Mouse (Mus musculus) liver, embryonic 15.5 days (tissue): Measurements from ENCODE around the gene Cfap43. TPM values are rescaled to one million over a fixed set of nuclear protein-coding genes. Genes with fewer than 3 reads are reported as not detected.
A peak's percentile ranks its signal among the peaks of the same experiment; 100 is the strongest.

Experiments used
- ATAC-seq: fragments of 200-750 bp; cut with Nextera tagmentation; 2 replicates; pipeline ENCODE4 v1.8.0; 2017; ENCODE audit warnings: moderate number of reproducible peaks, mild to moderate bottlenecking, moderate library complexity; ENCODE audit not compliant: insufficient read depth
- H3K27ac ChIP-seq: fragments of 300-500 bp; sonication (generic); replicated peaks from 2 replicates; pipeline ENCODE4 v1.5.1; 2015; ENCODE audit warnings: mild to moderate bottlenecking, inconsistent platforms
- H3K27me3 ChIP-seq: fragments of 300-500 bp; sonication (generic); 2 replicates; pipeline ENCODE4 v1.6.1; 2015; ENCODE audit warnings: mild to moderate bottlenecking, inconsistent platforms
- H3K36me3 ChIP-seq: fragments of 300-500 bp; sonication (generic); replicated peaks from 2 replicates; pipeline ENCODE4 v1.6.1; 2015; ENCODE audit warnings: moderate library complexity, mild to moderate bottlenecking, inconsistent platforms
- H3K4me1 ChIP-seq: fragments of 300-500 bp; sonication (generic); replicated peaks from 2 replicates; pipeline ENCODE4 v1.6.1; 2015; ENCODE audit warnings: inconsistent platforms
- H3K4me2 ChIP-seq: fragments of 300-500 bp; sonication (generic); 2 replicates; pipeline ENCODE4 v1.6.1; 2015; ENCODE audit warnings: moderate library complexity, mild to moderate bottlenecking, inconsistent platforms
- H3K4me3 ChIP-seq: fragments of 300-500 bp; sonication (generic); replicated peaks from 2 replicates; pipeline ENCODE4 v1.5.1; 2015; ENCODE audit warnings: mild to moderate bottlenecking, inconsistent platforms
- H3K9ac ChIP-seq: fragments of 300-500 bp; sonication (generic); 2 replicates; pipeline ENCODE4 v1.6.1; 2015; ENCODE audit warnings: moderate library complexity, mild to moderate bottlenecking, inconsistent platforms
- H3K9me3 ChIP-seq: fragments of 300-500 bp; sonication (generic); replicated peaks from 2 replicates; pipeline ENCODE4 v1.6.1; 2016; ENCODE audit warnings: inconsistent platforms
- WGBS: fragments of 180-500 bp; shearing (Covaris S2); methylation state at CpG from one replicate; pipeline ENCODE4 v1.1.7; 2015; ENCODE audit warnings: mixed read lengths; ENCODE audit not compliant: insufficient replicate concordance; 5-methylcytosine and 5-hydroxymethylcytosine counted together
- polyA plus RNA-seq: library from polyadenylated mRNA; unstranded; fragments of >200 nt; fragmentation: Nextera tagmentation; extraction: Ambion mirVana; gene quantifications from 2 replicates; pipeline ENCODE4 v1.2.1, GENCODE M21; 2015

Gene Cfap43
- polyA plus RNA-seq, 1 experiment from 2014 or later: 0.02 TPM

- ATAC-seq: no peak
- Histone ChIP-seq H3K27me3 (no peaks in the 10 kb centered on the region), H3K4me1 (peaks cover 48% of the 10 kb centered on the region), H3K9me3 (no peaks in the 10 kb centered on the region), H3K27ac (no peak overlapping the region), H3K4me2 (no peak overlapping the region), H3K36me3 (0 out of 2 replicates have a peak, but pooled peaks cover 7% of the 10 kb centered on the region), H3K9ac (no peak overlapping the region), H3K4me3 (no peak overlapping the region)
- WGBS: 73% methylated on average over 4 of the region's 4 CpGs
Observed at GRCm38 (mm10) chr19:47914191-47914590, 4.9 kb downstream of the Cfap43 start.

GRCm38 (mm10) chr19:47913344-47913743 is 5.7 kb downstream of the Cfap43 start:
- H3K4me3 ChIP-seq: no peak overlapping the region
- H3K9ac ChIP-seq: no peak overlapping the region
- H3K4me1 ChIP-seq: peaks cover 49% of the 10 kb centered on the region
- H3K4me2 ChIP-seq: no peak overlapping the region
- ATAC-seq: no peak
- H3K36me3 ChIP-seq: 0 out of 2 replicates have a peak, but pooled peaks cover 7% of the 10 kb centered on the region
- H3K27me3 ChIP-seq: no peaks in the 10 kb centered on the region
- H3K9me3 ChIP-seq: no peaks in the 10 kb centered on the region
- no peak overlapping the region for H3K27ac ChIP-seq
- WGBS: 77% methylated on average over 7 of the region's 7 CpGs

- no peak for ATAC-seq
- no peaks in the 10 kb centered on the region for H3K27me3 ChIP-seq
- H3K4me2 ChIP-seq: no peak overlapping the region
- no peak overlapping the region for H3K4me3 ChIP-seq
- no peaks in the 10 kb centered on the region for H3K9me3 ChIP-seq
- H3K4me1 ChIP-seq: peaks cover 53% of the 10 kb centered on the region
- 71% methylated on average over 4 of the region's 4 CpGs for WGBS
- no peak overlapping the region for H3K9ac ChIP-seq
- H3K36me3 ChIP-seq: 0 out of 2 replicates have a peak, but pooled peaks cover 7% of the 10 kb centered on the region
- H3K27ac ChIP-seq: 0 out of 2 replicates have a peak overlapping the region, but pooled peaks have one; percentile 41
Observed at GRCm38 (mm10) chr19:47910751-47911150, 8.3 kb downstream of the Cfap43 start.

DNA sequence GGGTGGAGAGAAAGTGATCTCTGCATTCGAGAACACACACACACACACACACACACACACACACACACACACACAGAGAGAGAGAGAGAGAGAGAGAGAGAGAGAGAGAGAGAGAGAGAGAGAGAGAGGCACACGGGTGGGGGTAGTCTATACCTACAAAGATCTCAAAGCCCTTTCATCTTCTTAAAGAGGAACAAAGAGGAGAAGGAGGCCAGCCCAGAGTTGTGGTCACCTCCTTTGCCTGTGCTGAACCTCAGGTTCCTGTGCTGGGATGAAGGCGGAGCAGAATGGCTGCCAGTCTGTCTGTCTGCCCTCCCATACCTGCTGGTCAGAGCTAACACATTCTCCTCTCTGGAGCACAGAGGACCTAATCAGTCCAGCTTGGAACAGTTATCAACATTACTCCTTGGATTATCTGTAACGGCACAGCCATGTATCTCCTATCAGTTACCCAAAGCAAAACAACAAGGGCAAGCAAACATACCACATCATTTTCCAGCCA is 8.9 kb downstream of the Cfap43 start:
- Histone ChIP-seq H3K9me3 (no peaks in the 10 kb centered on the region), H3K27me3 (no peaks in the 10 kb centered on the region), H3K4me1 (peaks cover 59% of the 10 kb centered on the region), H3K4me3 (no peak overlapping the region), H3K9ac (no peak overlapping the region), H3K36me3 (0 out of 2 replicates have a peak, but pooled peaks cover 7% of the 10 kb centered on the region), H3K4me2 (peak overlapping the region; percentile 48), H3K27ac (peak overlapping the region; percentile 41; the same call in 1 of the 2 replicates)
- peak; percentile 50 for ATAC-seq
- 20% methylated on average over 3 of the region's 4 CpGs for WGBS

GRCm38 (mm10) chr19:47909387-47910116 is 9.5 kb downstream of the Cfap43 start:
- 0 out of 2 replicates have a peak, but pooled peaks cover 7% of the 10 kb centered on the region for H3K36me3 ChIP-seq
- H3K9ac ChIP-seq: no peak overlapping the region; the same call in 1 of the 2 replicates
- peaks cover 64% of the 10 kb centered on the region for H3K4me1 ChIP-seq

DNA sequence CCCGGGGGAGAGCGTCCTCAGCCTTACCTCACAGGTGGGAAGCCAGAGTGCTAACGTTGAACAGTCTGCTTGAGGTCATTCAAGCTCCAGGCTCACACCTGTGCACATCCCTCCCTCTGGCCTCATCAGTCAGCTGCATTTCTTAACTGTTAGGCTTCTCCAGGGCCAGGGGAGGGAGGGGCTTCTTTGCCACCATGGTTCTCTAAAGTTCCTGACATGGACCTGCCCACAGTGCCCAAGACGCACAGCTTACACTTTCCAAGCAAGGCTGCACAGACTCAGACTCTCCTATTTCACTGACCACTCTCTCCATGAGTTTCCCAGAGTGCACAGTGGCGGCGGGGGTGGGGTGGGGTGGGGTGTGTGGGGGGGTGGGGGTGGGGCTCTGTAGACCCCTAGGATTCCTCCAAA is 10.1 kb downstream of the Cfap43 start:
- no peaks in the 10 kb centered on the region for H3K9me3 ChIP-seq
- H3K36me3 ChIP-seq: 0 out of 2 replicates have a peak, but pooled peaks cover 7% of the 10 kb centered on the region
- ATAC-seq: no peak
- peaks cover 64% of the 10 kb centered on the region for H3K4me1 ChIP-seq
- H3K4me3 ChIP-seq: no peak overlapping the region
- no peak overlapping the region for H3K9ac ChIP-seq
- WGBS: 36% methylated on average over 6 of the region's 6 CpGs
- no peaks in the 10 kb centered on the region for H3K27me3 ChIP-seq
- H3K4me2 ChIP-seq: peak overlapping the region; percentile 48
- H3K27ac ChIP-seq: no peak overlapping the region

More at GRCm38 (mm10) chr19:47909387-47910116, 9.5 kb downstream of the Cfap43 start:
- H3K4me2 ChIP-seq: peak overlapping the region; percentile 48
- peak overlapping the region; percentile 41; the same call in 1 of the 2 replicates for H3K27ac ChIP-seq
- H3K9me3 ChIP-seq: no peaks in the 10 kb centered on the region
- H3K4me3 ChIP-seq: no peak overlapping the region; the same call in 1 of the 2 replicates
- 21% methylated on average over 10 of the region's 10 CpGs for WGBS
- no peak for ATAC-seq
- H3K27me3 ChIP-seq: no peaks in the 10 kb centered on the region

GRCm38 (mm10) chr19:47907596-47907995 is 11.5 kb downstream of the Cfap43 start:
- no peak overlapping the region for H3K4me3 ChIP-seq
- no peak overlapping the region for H3K27ac ChIP-seq
- H3K4me2 ChIP-seq: no peak overlapping the region
- no peak for ATAC-seq
- H3K27me3 ChIP-seq: no peaks in the 10 kb centered on the region
- 79% methylated on average over 9 of the region's 9 CpGs for WGBS
- peaks cover 71% of the 10 kb centered on the region for H3K4me1 ChIP-seq
- H3K9me3 ChIP-seq: no peaks in the 10 kb centered on the region
- H3K36me3 ChIP-seq: 0 out of 2 replicates have a peak, but pooled peaks cover 4% of the 10 kb centered on the region
- no peak overlapping the region for H3K9ac ChIP-seq

DNA sequence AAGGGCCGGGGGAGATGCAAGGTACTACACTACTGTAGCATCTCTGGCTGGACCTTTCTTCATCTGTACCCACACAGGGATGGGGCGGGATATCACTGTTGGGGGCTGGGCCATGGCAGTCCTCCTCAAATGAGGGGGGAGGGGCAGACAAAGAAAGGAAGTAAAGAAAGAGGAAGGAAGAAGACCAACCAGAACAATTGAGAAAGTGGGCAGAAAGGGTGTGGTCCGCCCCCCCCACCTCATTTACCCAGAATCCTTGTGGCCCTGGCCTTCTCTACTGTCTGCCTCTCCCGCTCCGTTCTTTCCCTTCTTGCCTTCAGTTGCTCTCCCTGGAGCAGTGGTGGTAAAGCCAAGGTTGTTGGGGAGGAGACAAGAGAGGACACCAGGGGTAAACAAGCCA is 13.5 kb downstream of the Cfap43 start:
- no peaks in the 10 kb centered on the region for H3K9me3 ChIP-seq
- no peak overlapping the region for H3K4me2 ChIP-seq
- H3K36me3 ChIP-seq: no peaks in the 10 kb centered on the region
- no peaks in the 10 kb centered on the region for H3K27me3 ChIP-seq
- H3K27ac ChIP-seq: no peak overlapping the region
- peaks cover 72% of the 10 kb centered on the region for H3K4me1 ChIP-seq
- WGBS: 71% methylated on average over 5 of the region's 5 CpGs
- H3K9ac ChIP-seq: no peak overlapping the region
- ATAC-seq: no peak
- H3K4me3 ChIP-seq: no peak overlapping the region

- Histone ChIP-seq H3K9me3 (no peaks in the 10 kb centered on the region), H3K27me3 (no peaks in the 10 kb centered on the region), H3K36me3 (no peaks in the 10 kb centered on the region), H3K4me2 (no peak overlapping the region), H3K4me1 (peaks cover 72% of the 10 kb centered on the region), H3K4me3 (no peak overlapping the region), H3K27ac (no peak overlapping the region), H3K9ac (no peak overlapping the region)
- 56% methylated on average over 4 of the region's 4 CpGs for WGBS
- no peak for ATAC-seq
Observed at GRCm38 (mm10) chr19:47905081-47905480, 14.0 kb downstream of the Cfap43 start.

GRCm38 (mm10) chr19:47903679-47904078 is 15.4 kb downstream of the Cfap43 start:
- 66% methylated on average over 4 of the region's 4 CpGs for WGBS
- peaks cover 72% of the 10 kb centered on the region for H3K4me1 ChIP-seq
- no peak overlapping the region for H3K9ac ChIP-seq
- H3K27me3 ChIP-seq: no peaks in the 10 kb centered on the region
- H3K27ac ChIP-seq: no peak overlapping the region
- H3K4me3 ChIP-seq: no peak overlapping the region
- no peaks in the 10 kb centered on the region for H3K36me3 ChIP-seq
- H3K4me2 ChIP-seq: no peak overlapping the region
- no peak for ATAC-seq
- H3K9me3 ChIP-seq: no peaks in the 10 kb centered on the region

DNA sequence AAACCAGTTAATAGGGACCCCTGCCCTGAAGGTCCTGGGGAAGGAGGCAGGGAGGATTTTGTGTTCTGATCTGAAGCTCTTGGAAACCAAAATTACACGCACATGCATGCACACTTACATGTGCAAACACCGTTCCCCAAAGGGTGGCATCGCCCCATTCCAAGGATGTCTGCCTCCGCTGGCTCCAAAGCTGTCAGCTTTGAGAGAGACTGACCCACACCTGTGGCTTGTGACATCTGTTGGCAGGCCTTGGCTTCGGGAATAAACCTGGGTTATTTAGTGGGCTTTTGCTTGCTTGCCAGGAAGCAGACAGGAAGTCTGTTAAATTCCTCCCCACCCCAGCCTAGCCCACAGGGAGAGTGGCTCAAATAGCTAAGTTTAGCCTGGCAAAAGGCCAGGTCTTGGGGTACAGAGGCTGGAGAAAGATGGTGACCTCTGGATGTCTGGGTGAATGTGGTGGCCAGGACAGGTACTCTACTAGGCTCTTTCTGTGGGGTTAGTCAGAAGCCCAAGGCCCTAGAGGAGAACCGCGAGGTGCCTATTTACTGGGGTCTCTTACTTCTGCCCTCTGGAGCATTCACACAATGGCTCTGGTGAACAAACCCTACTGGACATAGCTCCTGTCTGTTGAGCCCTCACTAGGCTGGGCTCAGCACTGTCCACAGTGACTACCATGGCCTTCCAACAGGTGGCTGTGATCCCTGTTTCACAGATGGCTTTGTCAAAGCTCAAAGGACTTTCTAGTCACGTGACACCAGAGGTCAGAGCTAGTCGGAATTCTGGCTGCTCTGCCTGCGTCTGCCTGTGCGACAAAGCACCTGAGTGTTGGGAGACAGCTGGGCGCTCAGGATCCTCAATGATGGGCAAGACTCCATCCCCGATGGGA is 16.5 kb downstream of the Cfap43 start:
- Histone ChIP-seq H3K9ac (no peak overlapping the region), H3K36me3 (peaks cover 3% of the 10 kb centered on the region; the same call in 1 of the 2 replicates), H3K4me2 (no peak overlapping the region), H3K4me1 (peaks cover 72% of the 10 kb centered on the region), H3K9me3 (no peaks in the 10 kb centered on the region), H3K4me3 (no peak overlapping the region), H3K27ac (no peak overlapping the region), H3K27me3 (no peaks in the 10 kb centered on the region)
- ATAC-seq: no peak
- 67% methylated on average over 13 of the region's 13 CpGs for WGBS
